Mouse (Mus musculus) kidney, adult 2 months (tissue): ENCODE results near the gene Ephx3. TPM values are rescaled to one million over a fixed set of nuclear protein-coding genes. Genes with fewer than 3 reads are reported as not detected.
"Not testable (repeated sequence)": the region's sequence is repeated elsewhere in the genome, so short reads cannot be mapped to it uniquely, and the experiment has no call there.

ENCODE experiments used
- DNase-seq: peaks from one replicate; pipeline ENCODE4 v3.0.0; 2021
- H3K27ac ChIP-seq: fragments of 200-500 bp; 2 replicates; pipeline ENCODE4 v1.5.1; 2012; ENCODE audit warnings: low read depth, low read length, control low read depth, inconsistent platforms; ENCODE audit not compliant: insufficient read depth
- H3K27me3 ChIP-seq: fragments of 200-500 bp; replicated peaks from 2 replicates; pipeline ENCODE4 v1.6.1; 2012; ENCODE audit warnings: mild to moderate bottlenecking, moderate library complexity, low read length, inconsistent platforms; ENCODE audit not compliant: control insufficient read depth, insufficient read depth
- H3K36me3 ChIP-seq: fragments of 200-500 bp; 2 replicates; pipeline ENCODE4 v1.6.1; 2012; ENCODE audit warnings: mild to moderate bottlenecking, moderate library complexity, low read length, inconsistent platforms; ENCODE audit not compliant: control insufficient read depth, insufficient read depth
- H3K4me1 ChIP-seq: fragments of 200-500 bp; 2 replicates; pipeline ENCODE4 v1.6.1; 2011; ENCODE audit warnings: low read length; ENCODE audit not compliant: control insufficient read depth, insufficient read depth
- H3K4me3 ChIP-seq: fragments of 200-500 bp; 2 replicates; pipeline ENCODE4 v1.5.1; 2011; ENCODE audit warnings: mild to moderate bottlenecking, low read depth, low read length, control low read depth; ENCODE audit not compliant: insufficient read depth
- CTCF ChIP-seq: fragments of 200-500 bp; conservative IDR thresholded peaks from 2 replicates; pipeline ENCODE4 v1.5.1; 2011; ENCODE audit warnings: low read depth, mild to moderate bottlenecking, control low read depth, low read length, moderate library complexity, mixed read lengths; ENCODE audit not compliant: insufficient read depth, insufficient read length
- POLR2A ChIP-seq: fragments of 200-500 bp; IDR thresholded peaks from one replicate; pipeline ENCODE4 v1.6.1; 2011; ENCODE audit warnings: low read depth, low read length, control low read depth
- WGBS: fragments of 180-500 bp; shearing (Covaris S2); methylation state at CpG from one replicate; pipeline ENCODE4 v1.1.7; 2018; 5-methylcytosine and 5-hydroxymethylcytosine counted together
- polyA plus RNA-seq: library from polyadenylated mRNA; depleted of rRNA; stranded (reverse); fragments of >200 nt; gene quantifications from 2 replicates; pipeline ENCODE4 v1.2.3, GENCODE M21; 2012; rRNA removed

Ephx3 gene
- 1.3 TPM in 2 replicates for polyA plus RNA-seq

DNA sequence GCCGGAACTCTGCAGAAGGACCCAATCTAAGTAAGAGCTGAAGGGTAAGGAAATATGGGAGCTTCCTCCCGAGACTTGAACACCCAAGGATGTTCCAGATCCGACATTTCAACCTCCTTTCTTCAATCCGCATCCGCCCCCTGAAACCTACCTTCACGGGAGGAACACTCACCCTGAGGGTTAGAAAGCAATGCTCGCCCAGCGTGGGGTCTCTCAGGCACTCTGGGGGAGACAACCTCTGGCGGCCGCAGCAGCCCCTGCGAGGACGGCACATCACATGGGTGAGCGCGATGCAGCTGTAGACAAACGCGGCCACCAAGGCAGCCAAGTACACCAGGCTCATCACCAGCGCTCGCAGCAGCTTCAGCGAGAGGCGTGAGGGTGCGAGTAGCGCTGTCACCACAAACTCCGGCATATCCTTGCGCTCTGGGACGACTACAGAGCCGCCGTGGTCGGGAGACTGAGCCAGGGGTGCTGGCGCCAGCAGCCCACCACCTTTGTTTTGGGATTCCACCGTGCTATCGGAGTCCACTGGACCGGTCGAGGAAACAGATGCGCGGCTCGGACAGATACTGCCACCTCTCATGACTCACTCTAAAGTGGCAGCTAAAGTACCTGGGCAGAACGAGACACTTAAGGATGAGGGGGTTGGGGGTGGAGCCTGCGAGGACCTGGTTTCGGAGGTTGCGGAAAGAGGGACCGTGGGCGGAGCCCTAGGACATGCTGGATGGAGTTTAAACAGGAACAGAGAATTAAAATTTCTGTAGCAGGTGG lies at the start of gene Ephx3:
TSS of gene Ephx3 (minus strand) at position 687 of the 774 bp plus-strand sequence.
- 13% methylated on average over 42 of the region's 42 CpGs for WGBS
- H3K4me1 ChIP-seq, result peaks cover 4% of the 10 kb centered on the region; the same call in 1 of the 2 replicates
- no peaks in the 10 kb centered on the region for H3K27me3 ChIP-seq
- TF ChIP-seq POLR2A (no peak), CTCF (no peak)
- peak within 1 kb of the TSS; percentile 14; the same call in 1 of the 2 replicates for H3K4me3 ChIP-seq
- DNase-seq, result no peak
- no peak within 1 kb of the TSS for H3K27ac ChIP-seq
- no peaks in the 10 kb centered on the region for H3K36me3 ChIP-seq

DNA sequence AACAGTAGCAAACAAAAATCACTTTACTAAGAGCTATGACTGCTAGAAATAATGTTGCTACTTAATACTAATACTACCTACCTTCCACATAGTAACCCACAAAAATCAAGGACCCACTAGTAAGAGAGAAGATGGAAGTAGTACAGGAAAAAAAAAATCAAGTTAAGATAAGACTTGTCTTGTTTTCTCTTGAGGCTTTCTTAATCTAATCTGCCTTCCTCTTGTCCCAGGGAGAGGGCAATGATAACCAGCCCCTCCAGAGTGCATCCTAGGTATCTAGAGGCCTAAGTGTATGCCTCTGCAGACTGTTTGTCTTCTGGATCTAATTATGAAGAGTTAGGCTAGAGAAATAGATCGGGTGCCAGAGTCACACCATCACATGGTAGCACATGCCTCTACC lies 49.2 kb upstream of the Ephx3 start:
- no peak overlapping the region for H3K27ac ChIP-seq
- WGBS, result 79% methylated on average over 1 of the region's 1 CpGs
- peaks cover 10% of the 10 kb centered on the region for H3K4me1 ChIP-seq
- H3K36me3 ChIP-seq, result no peaks in the 10 kb centered on the region
- no peak for DNase-seq
- TF ChIP-seq POLR2A, result no peak
- no peak for TF ChIP-seq CTCF
- H3K27me3 ChIP-seq, result no peaks in the 10 kb centered on the region
- no peak overlapping the region for H3K4me3 ChIP-seq

DNA sequence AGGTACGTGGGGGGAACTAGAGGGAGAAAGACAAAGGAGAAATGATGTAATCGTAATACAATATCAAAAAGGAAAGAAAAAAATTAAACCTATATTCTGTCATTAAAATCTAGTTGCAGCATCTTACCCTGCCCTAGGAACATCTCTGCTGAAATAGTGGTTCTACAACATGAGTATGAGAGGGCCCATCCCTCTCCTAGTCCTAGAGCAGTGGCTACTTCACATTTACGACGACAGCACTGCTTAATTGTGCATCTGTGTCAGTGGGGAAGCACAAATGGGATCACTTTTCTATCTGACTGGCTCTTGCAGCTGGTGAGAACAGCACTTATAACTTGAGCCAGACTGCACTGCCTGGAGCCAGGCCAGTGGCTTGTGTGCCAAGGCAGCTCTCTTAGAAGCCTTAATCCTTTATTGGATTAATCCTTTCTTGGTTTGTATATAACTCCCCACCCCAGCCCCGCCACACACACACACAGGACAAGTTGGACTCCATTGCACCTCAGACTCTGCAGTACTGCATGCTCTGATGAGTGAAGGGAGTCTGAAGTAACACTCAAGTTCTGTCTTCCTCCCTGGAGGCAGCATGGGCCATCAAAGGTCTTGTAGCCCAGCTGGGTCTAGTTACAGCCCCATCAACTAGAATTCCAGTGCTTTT lies 46.3 kb upstream of the Ephx3 start:
- H3K4me1 ChIP-seq, result peaks cover 6% of the 10 kb centered on the region
- H3K27ac ChIP-seq, result no peak overlapping the region
- no peaks in the 10 kb centered on the region for H3K36me3 ChIP-seq
- TF ChIP-seq CTCF (no peak), POLR2A (no peak)
- no peak overlapping the region for H3K4me3 ChIP-seq
- DNase-seq, result peak; percentile 60
- 51% methylated on average over 5 of the region's 5 CpGs for WGBS
- H3K27me3 ChIP-seq, result no peaks in the 10 kb centered on the region

DNA sequence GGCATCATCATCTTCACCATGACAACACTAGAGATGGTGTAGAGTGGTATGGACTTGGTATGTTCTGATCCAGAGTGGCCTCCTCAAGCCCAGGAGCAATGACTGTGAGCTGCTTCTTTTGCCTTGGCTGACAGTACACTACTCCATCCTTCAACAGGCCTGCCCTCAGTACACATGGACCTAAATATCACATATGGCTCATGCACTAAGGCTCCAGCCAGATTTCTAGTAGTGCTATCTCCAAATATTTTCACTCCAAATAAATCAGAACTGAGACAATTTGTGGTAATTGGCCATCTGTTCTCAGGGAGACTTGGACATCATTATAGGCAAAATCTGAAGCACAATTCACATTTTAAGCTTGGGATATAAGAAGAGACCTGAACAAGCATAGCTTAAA lies 43.8 kb upstream of the Ephx3 start:
- no peak for DNase-seq
- Histone ChIP-seq H3K27me3 (no peaks in the 10 kb centered on the region), H3K4me3 (no peak overlapping the region), H3K4me1 (peaks cover 6% of the 10 kb centered on the region), H3K27ac (no peak overlapping the region), H3K36me3 (peaks cover 6% of the 10 kb centered on the region; the same call in 1 of the 2 replicates)
- TF ChIP-seq CTCF (no peak), POLR2A (no peak)

DNA sequence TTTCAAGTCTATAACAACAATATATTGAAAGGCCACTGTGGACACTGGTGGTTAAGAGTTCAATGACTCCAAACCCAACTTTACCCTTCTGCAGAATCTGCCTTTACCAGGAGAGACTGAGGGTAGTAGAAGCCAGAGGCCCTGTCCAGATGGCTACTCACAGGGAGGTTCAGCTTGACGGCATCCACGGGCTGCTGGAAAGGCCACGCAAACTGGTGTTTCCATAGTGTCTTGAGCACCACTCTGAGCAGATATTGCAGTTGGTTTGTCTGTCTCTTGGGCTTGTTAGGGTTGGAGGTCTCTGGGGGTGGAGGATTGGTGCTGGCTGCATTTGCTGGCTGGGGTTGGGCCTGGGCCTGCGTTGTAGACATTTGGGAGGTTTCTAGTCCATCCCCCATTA lies 39.9 kb upstream of the Ephx3 start:
- H3K4me3 ChIP-seq, result no peak overlapping the region
- no peaks in the 10 kb centered on the region for H3K27me3 ChIP-seq
- no peak for DNase-seq
- H3K27ac ChIP-seq, result no peak overlapping the region
- 91% methylated on average over 4 of the region's 4 CpGs for WGBS
- no peaks in the 10 kb centered on the region; the same call in 1 of the 2 replicates for H3K4me1 ChIP-seq
- no peak for TF ChIP-seq CTCF
- no peak for TF ChIP-seq POLR2A
- peaks cover 12% of the 10 kb centered on the region for H3K36me3 ChIP-seq

DNA sequence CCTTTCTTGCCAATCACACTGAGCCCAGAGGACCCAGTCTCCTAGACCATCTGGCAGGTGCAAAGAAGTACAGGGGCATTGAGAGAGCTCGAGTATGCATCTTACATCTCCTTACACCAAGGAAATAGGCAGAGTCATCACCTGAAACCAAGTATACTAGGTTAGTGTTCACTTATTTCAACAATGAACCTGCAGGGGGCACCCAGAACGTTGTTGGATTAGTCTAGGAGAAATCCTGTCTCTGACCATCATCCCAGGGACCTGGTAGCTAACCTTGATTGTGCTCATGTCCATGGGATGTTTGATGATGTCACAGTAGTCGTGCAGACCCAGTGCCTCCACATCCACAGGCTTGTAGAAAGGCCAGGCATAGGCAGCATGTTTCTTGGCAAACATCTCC lies 31.5 kb upstream of the Ephx3 start:
- 59% methylated on average over 3 of the region's 3 CpGs for WGBS
- no peak overlapping the region for H3K27ac ChIP-seq
- H3K27me3 ChIP-seq, result no peaks in the 10 kb centered on the region
- no peaks in the 10 kb centered on the region for H3K4me1 ChIP-seq
- peaks cover 6% of the 10 kb centered on the region for H3K36me3 ChIP-seq
- DNase-seq, result peak; percentile 25
- no peak for TF ChIP-seq CTCF
- no peak for TF ChIP-seq POLR2A
- no peak overlapping the region for H3K4me3 ChIP-seq

DNA sequence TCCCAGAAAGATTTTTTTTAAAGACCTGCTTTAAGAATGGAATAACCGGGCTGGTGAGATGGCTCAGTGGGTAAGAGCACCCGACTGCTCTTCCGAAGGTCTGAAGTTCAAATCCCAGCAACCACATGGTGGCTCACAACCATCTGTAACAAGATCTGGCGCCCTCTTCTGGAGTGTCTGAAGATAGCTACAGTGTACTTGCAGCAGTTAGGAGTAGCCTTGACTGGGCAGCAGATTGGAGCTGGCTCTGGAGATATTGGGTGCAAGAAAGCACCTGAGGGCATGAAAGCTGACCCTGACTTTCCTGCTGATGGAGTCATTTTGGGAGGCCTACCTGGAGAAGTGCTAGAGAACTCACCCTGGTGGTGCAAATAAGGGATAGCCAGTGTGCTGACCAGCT lies 26.2 kb upstream of the Ephx3 start:
- WGBS, result 63% methylated on average over 4 of the region's 4 CpGs
- H3K27ac ChIP-seq, H3K4me3 ChIP-seq, H3K4me1 ChIP-seq, H3K27me3 ChIP-seq, DNase-seq: not testable (repeated sequence)
- 0 out of 2 replicates have a peak, but pooled peaks have one; percentile 25 for TF ChIP-seq CTCF
- peaks cover 18% of the 10 kb centered on the region for H3K36me3 ChIP-seq

DNA sequence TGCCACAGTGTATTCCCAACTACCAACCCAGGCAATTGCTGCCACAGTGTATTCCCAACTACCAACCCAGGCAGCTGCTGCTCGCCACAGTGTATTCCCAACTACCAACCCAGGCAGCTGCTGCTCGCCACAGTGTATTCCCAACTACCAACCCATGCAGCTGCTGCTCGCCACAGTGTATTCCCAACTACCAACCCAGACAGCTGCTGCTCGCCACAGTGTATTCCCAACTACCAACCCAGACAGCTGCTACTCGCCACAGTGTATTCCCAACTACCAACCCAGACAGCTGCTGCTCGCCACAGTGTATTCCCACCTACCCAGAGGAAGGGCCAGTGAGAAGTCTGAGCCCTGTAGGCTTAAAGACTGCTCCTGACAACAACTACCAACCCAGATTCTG lies 22.2 kb upstream of the Ephx3 start:
- not testable (repeated sequence) for H3K27me3 ChIP-seq, H3K4me3 ChIP-seq, H3K4me1 ChIP-seq, DNase-seq, H3K27ac ChIP-seq
- peaks cover 22% of the 10 kb centered on the region for H3K36me3 ChIP-seq
- 95% methylated on average over 6 of the region's 6 CpGs for whole genome bisulfite sequencing
